Mouse (Mus musculus) forebrain, embryonic 14.5 days (tissue): ENCODE results near the gene Cmtm3. TPM values are rescaled to one million over a fixed set of nuclear protein-coding genes. Genes with fewer than 3 reads are reported as not detected.

ENCODE experiments used
- ATAC-seq: fragments of 200-750 bp; cut with Nextera tagmentation; 2 replicates; pipeline ENCODE4 v1.8.0; 2017; ENCODE audit warnings: mild to moderate bottlenecking, moderate library complexity
- DNase-seq: peaks from one replicate; pipeline ENCODE4 v3.0.0-alpha.2; 2015; ENCODE audit warnings: low spot score
- H3K27ac ChIP-seq: fragments of 300-500 bp; sonication (generic); 2 replicates; pipeline ENCODE4 v1.5.1; 2014; ENCODE audit warnings: low read depth, mild to moderate bottlenecking, control low read depth, low read length, moderate library complexity
- H3K27me3 ChIP-seq: fragments of 300-500 bp; sonication (generic); replicated peaks from 2 replicates; pipeline ENCODE4 v1.6.1; 2014; ENCODE audit warnings: low read length, control low read depth, mixed read lengths; ENCODE audit not compliant: control insufficient read depth, insufficient read depth
- H3K36me3 ChIP-seq: fragments of 300-500 bp; sonication (generic); 2 replicates; pipeline ENCODE4 v1.6.1; 2014; ENCODE audit warnings: low read length, control low read depth; ENCODE audit not compliant: control insufficient read depth, insufficient read depth
- H3K4me1 ChIP-seq: fragments of 300-500 bp; sonication (generic); 2 replicates; pipeline ENCODE4 v1.6.1; 2014; ENCODE audit warnings: antibody characterized with exemption, low read length, control low read depth; ENCODE audit not compliant: control insufficient read depth, insufficient read depth
- H3K4me2 ChIP-seq: fragments of 300-500 bp; sonication (generic); 2 replicates; pipeline ENCODE4 v1.6.1; 2014; ENCODE audit warnings: mild to moderate bottlenecking, control low read depth, low read length
- H3K4me3 ChIP-seq: fragments of 300-500 bp; sonication (generic); 2 replicates; pipeline ENCODE4 v1.5.1; 2014; ENCODE audit warnings: low read depth, low read length, control low read depth
- H3K9ac ChIP-seq: fragments of 300-500 bp; sonication (generic); 2 replicates; pipeline ENCODE4 v1.6.1; 2014; ENCODE audit warnings: mild to moderate bottlenecking, low read length, control low read depth, moderate library complexity
- H3K9me3 ChIP-seq: fragments of 300-500 bp; sonication (generic); replicated peaks from 2 replicates; pipeline ENCODE4 v1.6.1; 2016; ENCODE audit warnings: low read length, control low read depth, mixed read lengths; ENCODE audit not compliant: control insufficient read depth
- WGBS: fragments of 180-500 bp; shearing (Covaris S2); extraction: QIAGEN DNeasy Blood & Tissue Kit; methylation state at CpG from one replicate; pipeline ENCODE4 v1.1.7; 2014; 5-methylcytosine and 5-hydroxymethylcytosine counted together
- polyA plus RNA-seq: library from polyadenylated mRNA; unstranded; fragments of >200 nt; fragmentation: Nextera tagmentation; extraction: Ambion mirVana; gene quantifications from 2 replicates; pipeline ENCODE4 v1.2.1, GENCODE M21; 2014

Cmtm3 gene
- polyA plus RNA-seq, 1 experiment from 2014 or later: 38.8 TPM

DNA sequence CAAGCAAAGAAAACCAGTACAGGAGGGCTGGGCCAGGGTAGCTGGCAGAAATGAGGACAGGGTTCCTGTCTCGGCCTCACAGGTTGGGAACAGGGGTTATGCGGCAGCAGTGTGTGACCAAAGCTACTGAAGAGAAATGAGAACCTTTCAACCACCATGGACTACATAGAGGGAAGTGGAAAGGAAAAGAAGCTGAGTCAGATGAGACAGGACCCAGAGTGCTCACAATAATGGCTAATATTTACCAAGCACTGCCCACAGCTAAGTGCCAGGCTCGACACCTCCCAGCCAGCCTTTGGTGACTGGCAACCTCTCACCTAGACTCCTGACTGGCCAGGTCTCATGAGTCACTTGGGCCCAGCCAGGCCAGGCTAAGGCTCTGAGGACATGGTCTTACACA is 44.8 kb downstream of the Cmtm3 start:
- peaks cover 10% of the 10 kb centered on the region; the same call in 1 of the 2 replicates for H3K4me1 ChIP-seq
- no peaks in the 10 kb centered on the region for H3K9me3 ChIP-seq
- no peaks in the 10 kb centered on the region for H3K36me3 ChIP-seq
- H3K4me3 ChIP-seq: no peak overlapping the region
- ATAC-seq (no peak), DNase-seq (no peak)
- no peak overlapping the region for H3K9ac ChIP-seq
- WGBS: 69% methylated on average over 3 of the region's 3 CpGs
- H3K27me3 ChIP-seq: no peaks in the 10 kb centered on the region
- no peak overlapping the region for H3K4me2 ChIP-seq
- no peak overlapping the region for H3K27ac ChIP-seq

DNA sequence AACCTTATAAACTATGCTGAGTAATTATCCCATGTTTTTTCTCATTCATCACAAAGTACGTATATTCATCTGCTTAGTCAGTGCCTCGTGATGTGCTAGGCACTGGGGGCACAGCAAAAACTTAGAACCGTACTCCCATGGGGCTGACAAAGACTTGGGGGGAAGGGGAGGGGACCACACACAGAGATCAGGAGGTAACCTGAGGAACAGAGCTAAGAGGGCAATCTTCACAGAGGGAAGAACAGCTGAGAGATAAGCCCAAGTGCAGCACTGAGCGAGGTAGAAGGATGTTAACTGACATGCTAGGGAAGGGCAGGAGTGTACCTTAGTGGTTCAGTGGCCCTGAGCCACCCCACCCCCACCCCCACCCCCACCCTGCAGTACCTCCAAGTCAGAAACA is 47.5 kb downstream of the Cmtm3 start:
- peaks cover 10% of the 10 kb centered on the region; the same call in 1 of the 2 replicates for H3K4me1 ChIP-seq
- ATAC-seq: peak; percentile 32; the same call in 1 of the 2 replicates

DNA sequence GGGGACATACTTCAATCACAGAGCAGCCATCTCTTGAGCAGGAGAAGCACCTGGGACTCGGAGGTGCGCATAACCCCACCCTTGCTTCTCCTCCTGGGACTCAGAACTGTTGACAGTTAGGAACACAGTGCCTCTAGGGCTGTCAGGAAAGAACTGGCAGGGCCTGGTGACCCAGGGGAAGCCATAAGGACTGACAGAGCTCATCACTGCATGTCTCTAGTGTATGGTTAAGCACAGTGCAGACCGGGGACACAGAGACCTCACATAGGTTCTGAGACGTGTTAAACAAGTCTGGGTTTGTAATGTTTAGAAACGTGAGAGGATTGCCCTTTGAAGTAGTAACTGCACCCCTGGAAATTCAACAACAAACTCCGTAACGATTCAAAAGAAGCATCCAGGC is 48.3 kb downstream of the Cmtm3 start:
- WGBS: 71% methylated on average over 7 of the region's 7 CpGs
- Histone ChIP-seq H3K9ac (no peak overlapping the region), H3K4me3 (no peak overlapping the region), H3K27ac (no peak overlapping the region), H3K36me3 (no peaks in the 10 kb centered on the region), H3K4me2 (no peak overlapping the region), H3K9me3 (no peaks in the 10 kb centered on the region), H3K27me3 (no peaks in the 10 kb centered on the region), H3K4me1 (peaks cover 7% of the 10 kb centered on the region; the same call in 1 of the 2 replicates)
- DNase-seq (no peak), ATAC-seq (no peak)

More for the DNA sequence above, 47.5 kb downstream of the Cmtm3 start:
- Histone ChIP-seq H3K9me3 (no peaks in the 10 kb centered on the region), H3K4me3 (no peak overlapping the region), H3K27ac (no peak overlapping the region), H3K27me3 (no peaks in the 10 kb centered on the region), H3K36me3 (no peaks in the 10 kb centered on the region), H3K4me2 (no peak overlapping the region), H3K9ac (0 out of 2 replicates have a peak overlapping the region, but pooled peaks have one; percentile 6)
- no peak for DNase-seq
- 17% methylated on average over 4 of the region's 4 CpGs for WGBS

DNA sequence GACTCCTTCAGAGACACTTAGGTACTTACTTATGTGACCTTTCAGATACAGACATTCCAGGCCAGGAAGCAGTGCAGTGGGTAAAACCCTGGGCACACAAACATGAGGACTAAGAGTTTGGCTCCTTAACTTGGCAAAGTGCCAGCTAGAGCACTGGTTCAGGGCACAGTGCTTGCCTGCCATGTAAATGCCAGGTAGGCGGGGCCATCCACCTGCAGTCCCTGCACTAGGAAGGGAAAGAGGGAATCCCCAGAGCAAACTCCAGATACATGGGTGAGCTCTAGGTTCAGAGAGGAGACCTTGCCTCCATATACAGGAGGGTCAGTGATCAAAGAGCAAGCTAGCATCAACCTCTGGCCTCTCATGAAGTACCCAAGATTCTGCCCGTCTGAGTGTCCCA is 48.8 kb downstream of the Cmtm3 start:
- ATAC-seq: peak; percentile 31
- Histone ChIP-seq H3K9ac (no peak overlapping the region), H3K9me3 (no peaks in the 10 kb centered on the region), H3K4me1 (peaks cover 7% of the 10 kb centered on the region; the same call in 1 of the 2 replicates), H3K36me3 (no peaks in the 10 kb centered on the region), H3K27me3 (no peaks in the 10 kb centered on the region), H3K4me2 (no peak overlapping the region), H3K4me3 (no peak overlapping the region), H3K27ac (no peak overlapping the region)
- no peak for DNase-seq
- 94% methylated on average over 2 of the region's 2 CpGs for WGBS

DNA sequence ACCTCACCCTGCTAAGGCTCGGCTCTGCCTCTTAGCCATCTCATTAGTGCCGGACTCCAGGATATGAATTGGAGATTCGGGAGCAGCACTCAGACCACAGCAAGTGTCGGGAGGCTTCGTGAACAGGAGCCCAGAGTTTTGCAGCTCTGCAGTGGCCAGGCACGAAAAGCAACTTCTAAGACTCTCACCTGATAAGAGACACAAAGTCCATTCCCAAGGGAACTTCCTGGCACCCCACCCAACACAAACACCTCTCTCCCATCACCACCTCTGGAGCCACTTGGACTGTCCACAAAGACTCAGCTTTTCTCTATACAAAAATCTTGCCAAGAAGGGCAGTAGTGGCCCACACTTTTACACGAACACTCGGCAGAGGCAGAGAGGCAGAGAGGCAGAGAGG is 51.0 kb downstream of the Cmtm3 start:
- no peak overlapping the region for H3K27ac ChIP-seq
- WGBS: 79% methylated on average over 8 of the region's 8 CpGs
- no peaks in the 10 kb centered on the region for H3K9me3 ChIP-seq
- H3K4me3 ChIP-seq: no peak overlapping the region
- H3K4me2 ChIP-seq: no peak overlapping the region
- ATAC-seq: no peak
- peaks cover 20% of the 10 kb centered on the region for H3K4me1 ChIP-seq
- H3K36me3 ChIP-seq: no peaks in the 10 kb centered on the region
- no peaks in the 10 kb centered on the region for H3K27me3 ChIP-seq
- H3K9ac ChIP-seq: no peak overlapping the region
- DNase-seq: no peak

DNA sequence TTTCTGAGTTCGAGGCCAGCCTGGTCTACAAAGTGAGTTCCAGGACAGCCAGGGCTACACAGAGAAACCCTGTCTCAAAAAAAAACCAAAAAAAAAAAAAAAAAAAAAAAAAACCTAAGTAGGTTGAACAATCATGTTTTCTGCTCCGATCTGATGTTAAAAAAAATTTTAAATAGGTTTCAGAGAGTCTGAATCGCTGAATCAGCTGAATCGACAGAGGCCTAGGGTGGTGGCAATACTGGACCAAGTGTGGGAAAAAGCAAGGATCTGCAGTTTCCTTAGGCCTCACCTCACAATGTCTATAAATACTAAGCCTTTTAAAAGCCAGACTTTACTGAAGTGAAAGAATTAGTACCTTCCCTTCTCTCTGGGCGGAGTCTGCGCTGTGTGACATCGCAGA is 53.9 kb downstream of the Cmtm3 start:
- Histone ChIP-seq H3K9me3 (no peaks in the 10 kb centered on the region), H3K4me3 (no peak overlapping the region), H3K36me3 (no peaks in the 10 kb centered on the region), H3K4me1 (peaks cover 15% of the 10 kb centered on the region), H3K9ac (no peak overlapping the region), H3K27ac (no peak overlapping the region), H3K4me2 (no peak overlapping the region), H3K27me3 (no peaks in the 10 kb centered on the region)
- ATAC-seq (no peak), DNase-seq (no peak)
- WGBS: 98% methylated on average over 6 of the region's 7 CpGs

DNA sequence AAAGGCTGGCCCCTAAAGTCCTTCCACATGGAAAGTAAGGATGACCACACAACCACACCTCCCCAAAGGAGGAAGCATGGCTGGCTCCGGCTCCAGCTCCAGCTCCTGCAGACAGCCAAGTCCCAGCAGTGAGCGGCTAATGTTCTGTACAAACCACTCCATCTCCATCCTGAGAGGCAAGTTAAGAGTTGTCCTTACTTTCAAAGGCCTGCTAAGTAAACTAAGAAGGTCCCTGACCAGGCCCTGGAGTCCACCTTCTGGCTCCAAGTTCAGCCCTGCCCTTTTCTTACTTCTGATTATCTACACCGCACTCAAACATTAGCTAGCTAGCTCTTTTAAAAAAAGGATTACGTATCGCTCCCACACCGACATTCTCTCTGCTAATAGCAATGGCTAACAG is 54.6 kb downstream of the Cmtm3 start:
- Histone ChIP-seq H3K27ac (no peak overlapping the region), H3K9ac (peak overlapping the region; percentile 87; the same call in 1 of the 2 replicates), H3K4me1 (peaks cover 15% of the 10 kb centered on the region), H3K4me3 (0 out of 2 replicates have a peak overlapping the region, but pooled peaks have one; percentile 77), H3K9me3 (no peaks in the 10 kb centered on the region), H3K27me3 (no peaks in the 10 kb centered on the region), H3K36me3 (no peaks in the 10 kb centered on the region), H3K4me2 (peak overlapping the region; percentile 94)
- WGBS: 79% methylated on average over 6 of the region's 6 CpGs
- ATAC-seq (no peak), DNase-seq (no peak)

DNA sequence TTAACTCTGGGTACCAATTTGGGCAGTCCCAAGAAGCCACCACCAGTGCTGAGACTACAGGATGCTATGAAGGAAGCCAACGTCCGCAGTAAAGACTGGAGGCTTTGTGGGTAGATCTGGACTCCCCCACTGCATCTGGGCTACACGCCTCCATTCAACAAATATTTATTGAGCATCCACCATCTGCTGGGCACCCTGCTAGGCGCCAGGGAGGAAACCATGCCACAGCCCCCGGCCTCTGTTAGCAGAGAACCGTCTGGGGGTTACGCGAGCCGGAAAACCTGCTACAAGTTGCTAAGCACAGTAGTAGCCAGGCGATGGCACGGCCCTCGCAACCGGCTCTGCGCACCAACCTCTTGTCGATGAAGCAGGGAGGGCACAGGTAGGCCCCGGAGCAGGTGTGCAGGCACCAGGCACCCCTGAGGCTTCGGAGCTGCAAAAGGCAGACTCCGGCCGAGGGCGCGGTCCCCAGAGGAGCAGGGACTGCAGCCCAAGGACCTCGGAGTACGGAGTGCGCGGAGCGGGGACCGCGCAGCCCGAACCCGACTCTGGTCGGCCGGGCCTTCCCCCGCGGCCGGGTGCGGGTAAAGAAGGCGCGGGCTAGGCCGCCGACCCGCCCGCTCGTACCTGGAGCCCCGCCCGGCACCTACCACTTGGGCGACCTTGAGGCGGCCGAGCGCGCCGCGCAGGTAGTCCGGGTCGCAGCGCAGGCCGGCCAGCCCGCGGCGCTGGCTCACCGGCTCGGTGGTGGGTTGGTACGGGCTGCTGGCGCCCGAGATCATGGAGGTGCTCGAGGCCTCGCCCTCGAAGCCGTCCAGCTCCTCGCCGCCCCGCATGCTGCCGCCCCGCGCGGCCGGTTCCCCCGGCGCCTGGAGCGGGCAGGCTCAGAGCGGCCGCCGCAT is 55.8 kb downstream of the Cmtm3 start:
- Histone ChIP-seq H3K36me3 (no peaks in the 10 kb centered on the region), H3K4me2 (peak overlapping the region; percentile 94), H3K27ac (peak overlapping the region; percentile 68; the same call in 1 of the 2 replicates), H3K9me3 (no peaks in the 10 kb centered on the region), H3K4me3 (peak overlapping the region; percentile 77), H3K9ac (peak overlapping the region; percentile 87), H3K27me3 (no peaks in the 10 kb centered on the region), H3K4me1 (peaks cover 15% of the 10 kb centered on the region)
- DNase-seq (peak; percentile 57), ATAC-seq (peak; percentile 75)
- under 1% methylated on average over 76 of the region's 82 CpGs for WGBS
